Mouse (Mus musculus) right cerebral cortex, postnatal 4 days (tissue): ENCODE measurements around the gene Tgif2lx1.
"Not testable (repeated sequence)": the region's sequence is repeated elsewhere in the genome, so short reads cannot be mapped to it uniquely, and the experiment has no call there.

Source experiments
- DNase-seq: peaks from one replicate; pipeline ENCODE4 v3.0.0-alpha.2; 2022

Tgif2lx1 gene

DNA sequence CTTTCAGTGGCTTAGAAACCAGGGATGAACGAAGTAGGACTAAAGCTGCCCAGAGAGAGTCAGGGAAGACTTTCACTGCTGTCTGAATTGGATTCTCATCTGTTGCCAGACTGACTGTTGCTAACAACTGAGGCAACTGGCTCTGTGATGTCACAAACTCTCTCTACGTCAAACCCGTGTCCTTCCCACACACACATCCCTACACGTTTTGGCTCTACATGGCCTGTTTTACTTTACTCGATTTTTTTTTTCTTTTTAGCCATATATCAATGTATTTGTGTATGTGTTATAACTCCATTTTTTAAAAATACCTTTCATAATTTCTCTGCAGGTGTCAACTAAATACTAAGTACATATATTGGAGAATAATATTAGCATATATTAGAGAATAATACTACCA, at the start of gene Tgif2lx1:
Gene Tgif2lx1 (minus strand): TSS at position 101 of the 400 bp plus-strand sequence.
- not testable (repeated sequence) for DNase-seq
